Mouse (Mus musculus): Measurements from ENCODE around the gene Ephb2. TPM values are rescaled to one million over a fixed set of nuclear protein-coding genes. Genes with fewer than 3 reads are reported as not detected.

Ephb2 gene
- polyA plus RNA-seq, 1 experiment from 2014 or later: 10.7 TPM

DNA sequence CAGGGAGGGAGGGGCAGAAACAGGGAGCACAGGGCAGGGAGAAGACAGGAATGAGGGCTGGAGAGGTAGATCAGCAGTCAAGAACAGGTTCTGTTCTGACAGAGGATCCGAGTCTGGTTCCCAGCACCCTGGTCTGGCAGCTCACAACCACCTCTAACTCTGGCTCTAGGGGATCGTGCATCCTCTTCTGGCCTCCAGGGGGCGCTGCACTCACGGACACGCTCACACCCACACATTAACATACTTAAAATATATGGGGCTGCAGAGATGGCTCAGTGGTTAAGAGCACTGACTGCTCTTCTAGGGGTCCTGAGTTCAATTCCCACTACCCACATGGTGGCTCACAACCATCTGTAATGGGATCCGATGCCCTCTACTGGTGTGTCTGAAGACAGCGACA, 24.2 kb upstream of the Ephb2 start:
- 80% methylated on average over 7 of the region's 7 CpGs for WGBS
- H3K27ac ChIP-seq (replicated peaks): no peak overlapping the region
- H3K4me1 ChIP-seq: peaks cover 64% of the 10 kb centered on the region

DNA sequence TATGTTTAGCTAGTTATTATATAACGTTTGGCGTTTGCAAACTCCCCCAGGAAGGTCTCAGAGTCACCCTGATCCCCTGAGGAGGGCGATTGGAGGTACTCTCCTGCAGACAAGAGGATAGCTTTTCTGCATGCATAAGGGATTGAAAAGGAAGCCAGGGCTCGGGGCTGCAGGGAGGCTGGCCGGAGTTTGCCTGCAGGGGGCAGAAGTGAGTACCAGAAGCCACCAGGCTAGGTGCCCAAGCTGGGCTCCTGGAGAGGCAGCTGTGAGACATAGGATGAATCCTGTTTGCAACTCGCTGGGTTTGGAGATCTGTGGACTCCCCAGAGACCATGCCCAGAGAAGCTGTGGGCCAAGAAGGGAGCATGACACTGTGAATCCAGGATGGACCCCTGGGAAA, 19.3 kb upstream of the Ephb2 start:
- Histone ChIP-seq H3K36me3 (replicated peaks) (no peaks in the 10 kb centered on the region), H3K27me3 (replicated peaks; ENCODE audit: low read depth, poor library complexity, severe bottlenecking) (no peaks in the 10 kb centered on the region; the same call in 1 of the 2 replicates), H3K4me1 (peaks cover 23% of the 10 kb centered on the region), H3K4me3 (no peak overlapping the region), H3K9me3 (no peaks in the 10 kb centered on the region), H3K27ac (replicated peaks) (no peak overlapping the region)
- peak; percentile 63 for DNase-seq (ENCODE audit: low spot score)
- 34% methylated on average over 6 of the region's 6 CpGs for WGBS

More for the DNA sequence above, 24.2 kb upstream of the Ephb2 start:
- peaks cover 24% of the 10 kb centered on the region for H3K27me3 ChIP-seq (replicated peaks; ENCODE audit: low read depth, poor library complexity, severe bottlenecking)
- DNase-seq (ENCODE audit: low spot score): no peak
- no peaks in the 10 kb centered on the region for H3K36me3 ChIP-seq (replicated peaks)
- no peaks in the 10 kb centered on the region for H3K9me3 ChIP-seq
- no peak overlapping the region for H3K4me3 ChIP-seq

DNA sequence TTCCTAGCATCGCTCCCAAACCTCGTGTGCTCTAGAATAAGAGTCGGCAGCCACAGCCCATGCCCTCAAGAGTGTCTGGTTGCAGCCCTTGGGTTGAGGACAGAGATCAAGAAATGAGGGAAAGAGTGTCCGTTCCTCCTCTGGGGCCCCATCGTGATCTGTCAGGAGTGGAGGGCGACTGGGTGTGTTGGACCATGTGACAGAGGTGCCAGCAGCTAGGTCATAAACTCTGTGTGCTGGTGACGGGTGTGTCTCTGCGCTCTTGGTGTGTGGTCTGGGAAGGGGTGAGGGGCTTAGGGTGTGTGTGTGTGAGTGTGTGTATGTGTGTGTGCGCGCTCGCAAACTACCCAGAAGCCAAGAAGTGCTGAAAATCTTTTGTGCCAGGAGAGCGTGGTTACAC, 17.2 kb upstream of the Ephb2 start:
- no peak overlapping the region for H3K27ac ChIP-seq (replicated peaks)
- no peak for DNase-seq (ENCODE audit: low spot score)
- no peaks in the 10 kb centered on the region; the same call in 1 of the 2 replicates for H3K27me3 ChIP-seq (replicated peaks; ENCODE audit: low read depth, poor library complexity, severe bottlenecking)
- H3K36me3 ChIP-seq (replicated peaks): no peaks in the 10 kb centered on the region
- H3K9me3 ChIP-seq: no peaks in the 10 kb centered on the region
- WGBS: 85% methylated on average over 12 of the region's 12 CpGs
- peaks cover 17% of the 10 kb centered on the region for H3K4me1 ChIP-seq
- H3K4me3 ChIP-seq: no peak overlapping the region

DNA sequence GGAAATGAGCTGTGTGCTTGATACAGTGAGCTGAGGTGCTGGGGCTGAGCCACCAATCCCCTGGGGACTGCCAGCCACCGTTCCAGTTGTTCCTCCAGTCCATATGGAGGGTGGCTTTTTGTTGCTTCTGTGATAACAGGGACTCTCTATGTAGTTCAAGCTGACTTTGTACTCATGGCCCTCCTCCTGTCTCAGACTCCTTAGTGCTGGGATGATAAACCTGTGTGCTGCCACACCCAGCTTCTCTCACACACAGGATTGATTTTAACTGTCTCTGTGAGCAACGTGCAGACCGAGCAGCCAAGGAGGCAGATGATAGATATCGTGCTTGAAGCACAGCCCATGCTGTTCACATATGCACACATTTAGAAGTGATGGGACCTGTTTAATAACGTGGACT, 16.3 kb upstream of the Ephb2 start:
- H3K4me1 ChIP-seq: peaks cover 19% of the 10 kb centered on the region
- no peaks in the 10 kb centered on the region for H3K36me3 ChIP-seq (replicated peaks)
- no peaks in the 10 kb centered on the region for H3K9me3 ChIP-seq
- H3K27ac ChIP-seq (replicated peaks): no peak overlapping the region
- WGBS: 76% methylated on average over 5 of the region's 5 CpGs
- no peak overlapping the region for H3K4me3 ChIP-seq
- no peaks in the 10 kb centered on the region; the same call in 1 of the 2 replicates for H3K27me3 ChIP-seq (replicated peaks; ENCODE audit: low read depth, poor library complexity, severe bottlenecking)
- no peak for DNase-seq (ENCODE audit: low spot score)

DNA sequence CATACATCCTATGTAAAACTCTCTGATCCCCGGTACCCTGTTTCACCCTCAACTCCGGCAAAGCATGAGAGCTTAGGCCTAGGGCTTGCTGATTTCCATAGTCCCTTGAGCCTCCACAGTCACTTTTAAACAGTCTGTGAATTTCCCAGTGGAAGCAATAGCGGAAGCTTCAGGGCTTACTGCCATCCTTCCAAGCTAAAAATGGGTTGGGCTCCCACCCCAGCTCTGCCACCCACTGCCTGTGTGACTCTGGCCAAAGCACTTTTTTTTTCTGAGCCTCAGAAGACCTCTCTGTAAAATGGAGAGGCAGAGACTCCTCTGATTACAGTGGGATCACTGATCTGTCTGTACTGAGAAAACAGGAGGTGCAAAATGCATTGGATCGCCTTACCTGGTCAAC, 12.8 kb upstream of the Ephb2 start:
- no peaks in the 10 kb centered on the region for H3K9me3 ChIP-seq
- H3K27me3 ChIP-seq (replicated peaks; ENCODE audit: low read depth, poor library complexity, severe bottlenecking): no peaks in the 10 kb centered on the region; the same call in none of the 2 replicates
- H3K4me1 ChIP-seq: peaks cover 5% of the 10 kb centered on the region; the same call in 1 of the 2 replicates
- no peaks in the 10 kb centered on the region for H3K36me3 ChIP-seq (replicated peaks)
- no peak overlapping the region for H3K27ac ChIP-seq (replicated peaks)
- no peak overlapping the region for H3K4me3 ChIP-seq
- DNase-seq (ENCODE audit: low spot score): no peak
- 72% methylated on average over 4 of the region's 4 CpGs for WGBS

DNA sequence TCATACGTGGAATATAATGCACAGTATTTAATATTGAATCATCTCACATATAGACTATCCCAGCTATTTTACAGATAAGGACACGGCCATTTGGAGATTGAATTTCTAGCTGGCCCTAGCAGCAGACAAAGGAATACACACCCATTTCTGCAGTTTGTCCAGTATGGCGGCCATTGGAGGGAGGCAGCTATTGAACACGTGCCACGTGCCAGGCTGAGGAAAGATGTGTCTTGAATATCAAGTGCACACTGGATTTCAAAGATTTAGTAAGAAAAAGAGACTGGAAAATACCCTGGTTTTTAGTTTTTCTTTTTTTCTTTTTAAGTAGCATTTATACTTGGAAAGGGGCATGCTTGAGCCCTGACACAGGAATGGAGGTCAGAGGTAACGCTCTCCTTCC, 11.4 kb upstream of the Ephb2 start:
- 82% methylated on average over 6 of the region's 6 CpGs for WGBS
- Histone ChIP-seq H3K4me1 (peaks cover 5% of the 10 kb centered on the region; the same call in 1 of the 2 replicates), H3K9me3 (no peaks in the 10 kb centered on the region), H3K27ac (replicated peaks) (no peak overlapping the region), H3K4me3 (no peak overlapping the region), H3K36me3 (replicated peaks) (no peaks in the 10 kb centered on the region), H3K27me3 (replicated peaks; ENCODE audit: low read depth, poor library complexity, severe bottlenecking) (no peaks in the 10 kb centered on the region; the same call in none of the 2 replicates)
- no peak for DNase-seq (ENCODE audit: low spot score)

DNA sequence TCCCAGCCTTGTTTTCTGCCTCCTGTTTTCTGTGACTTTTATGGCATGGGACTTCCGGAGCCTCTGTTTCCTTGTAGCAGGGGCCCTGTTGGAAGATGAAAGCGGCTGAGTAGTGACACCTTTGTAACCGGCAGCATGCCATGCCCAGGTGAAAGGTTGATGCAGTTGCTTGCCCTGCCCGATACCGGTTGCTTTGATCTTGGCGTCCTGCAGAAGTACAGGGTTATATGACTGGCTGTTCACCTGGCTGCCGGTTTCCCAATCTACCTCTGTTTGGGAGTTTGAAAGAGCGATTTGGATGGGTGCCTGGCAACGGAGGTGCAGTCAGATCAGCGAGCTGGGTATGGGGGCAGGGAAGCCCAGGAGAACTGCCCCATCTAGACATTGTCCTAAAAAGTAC, 7.0 kb upstream of the Ephb2 start:
- Histone ChIP-seq H3K27me3 (replicated peaks; ENCODE audit: low read depth, poor library complexity, severe bottlenecking) (peaks cover 28% of the 10 kb centered on the region), H3K4me3 (no peak overlapping the region), H3K27ac (replicated peaks) (no peak overlapping the region; the same call in 1 of the 2 replicates), H3K9me3 (no peaks in the 10 kb centered on the region), H3K36me3 (replicated peaks) (no peaks in the 10 kb centered on the region), H3K4me1 (peaks cover 33% of the 10 kb centered on the region)
- no peak for DNase-seq (ENCODE audit: low spot score)
- whole genome bisulfite sequencing: 87% methylated on average over 10 of the region's 10 CpGs

DNA sequence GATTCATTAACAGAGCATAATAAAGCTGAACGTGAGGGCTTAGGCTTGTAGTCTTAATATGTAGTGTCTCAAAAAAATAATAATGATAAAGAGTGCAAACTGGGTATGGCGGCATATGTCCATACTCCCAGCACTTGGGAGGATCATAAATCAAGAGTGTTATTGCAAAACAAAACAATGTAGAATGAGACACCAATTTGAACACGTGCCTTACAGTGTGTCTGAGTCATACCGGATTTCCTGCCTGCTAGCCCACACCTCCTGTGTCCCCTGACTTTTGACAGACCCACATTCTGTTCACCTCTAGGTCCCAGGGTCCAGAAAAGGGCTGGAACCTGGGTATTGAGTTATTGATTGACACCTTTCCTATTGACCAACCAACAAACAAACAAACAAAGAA, 6.2 kb upstream of the Ephb2 start:
- Histone ChIP-seq H3K4me1 (peaks cover 35% of the 10 kb centered on the region), H3K9me3 (no peaks in the 10 kb centered on the region), H3K27me3 (replicated peaks; ENCODE audit: low read depth, poor library complexity, severe bottlenecking) (peaks cover 36% of the 10 kb centered on the region), H3K36me3 (replicated peaks) (no peaks in the 10 kb centered on the region), H3K4me3 (no peak overlapping the region), H3K27ac (replicated peaks) (no peak overlapping the region)
- 87% methylated on average over 4 of the region's 4 CpGs for WGBS
- DNase-seq (ENCODE audit: low spot score): no peak

DNA sequence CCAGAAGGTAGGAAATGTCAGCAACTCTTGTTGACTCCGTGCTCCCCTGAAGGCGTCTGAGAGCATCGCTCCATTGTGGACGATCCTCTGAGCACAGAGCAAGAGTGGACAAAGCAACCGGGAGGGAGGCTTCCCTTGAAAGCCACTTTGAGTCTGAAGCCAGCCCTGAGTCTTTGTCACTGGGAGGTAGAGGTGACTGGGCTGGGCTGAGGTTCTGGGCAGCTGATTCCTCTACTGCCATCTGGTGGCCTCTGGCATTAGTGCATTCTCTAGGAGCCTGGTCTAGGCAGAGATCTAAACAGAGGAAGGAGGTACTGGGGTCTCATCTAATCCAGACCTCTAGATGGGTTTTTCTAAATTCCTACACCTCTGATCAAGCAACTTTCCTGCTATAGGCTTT, 5.3 kb upstream of the Ephb2 start:
- H3K27ac ChIP-seq (replicated peaks): peak overlapping the region; percentile 72
- peak; percentile 87 for DNase-seq (ENCODE audit: low spot score)

DNA sequence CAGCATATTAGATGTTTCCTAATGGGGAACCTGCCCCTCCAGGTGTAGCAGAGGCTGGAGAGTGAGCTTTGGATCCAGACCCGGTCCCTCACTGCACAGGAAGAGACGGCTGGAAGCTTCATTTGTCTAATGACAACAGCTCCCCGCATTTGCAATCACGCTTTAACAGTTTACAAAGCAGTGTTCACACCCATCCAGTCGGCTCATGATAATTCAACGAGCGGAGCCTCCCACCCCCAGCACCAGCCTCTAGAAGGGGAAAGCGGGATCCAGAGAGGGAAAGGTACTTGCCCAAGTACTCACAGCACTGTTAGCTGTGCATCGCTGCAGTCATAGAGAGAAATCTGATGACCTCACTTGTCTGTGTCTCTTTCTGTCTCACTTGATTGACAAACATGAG, 2.7 kb upstream of the Ephb2 start:
- H3K27me3 ChIP-seq (replicated peaks; ENCODE audit: low read depth, poor library complexity, severe bottlenecking): peaks cover 60% of the 10 kb centered on the region
- H3K9me3 ChIP-seq: no peaks in the 10 kb centered on the region
- no peaks in the 10 kb centered on the region for H3K36me3 ChIP-seq (replicated peaks)
- WGBS: 57% methylated on average over 9 of the region's 9 CpGs
- no peak for DNase-seq (ENCODE audit: low spot score)
- H3K4me1 ChIP-seq: peaks cover 68% of the 10 kb centered on the region
- no peak overlapping the region for H3K4me3 ChIP-seq
- H3K27ac ChIP-seq (replicated peaks): no peak overlapping the region

More for the DNA sequence above, 5.3 kb upstream of the Ephb2 start:
- 7% methylated on average over 5 of the region's 5 CpGs for WGBS
- Histone ChIP-seq H3K9me3 (no peaks in the 10 kb centered on the region), H3K36me3 (replicated peaks) (no peaks in the 10 kb centered on the region), H3K4me1 (peaks cover 44% of the 10 kb centered on the region), H3K27me3 (replicated peaks; ENCODE audit: low read depth, poor library complexity, severe bottlenecking) (peaks cover 45% of the 10 kb centered on the region), H3K4me3 (no peak overlapping the region)

DNA sequence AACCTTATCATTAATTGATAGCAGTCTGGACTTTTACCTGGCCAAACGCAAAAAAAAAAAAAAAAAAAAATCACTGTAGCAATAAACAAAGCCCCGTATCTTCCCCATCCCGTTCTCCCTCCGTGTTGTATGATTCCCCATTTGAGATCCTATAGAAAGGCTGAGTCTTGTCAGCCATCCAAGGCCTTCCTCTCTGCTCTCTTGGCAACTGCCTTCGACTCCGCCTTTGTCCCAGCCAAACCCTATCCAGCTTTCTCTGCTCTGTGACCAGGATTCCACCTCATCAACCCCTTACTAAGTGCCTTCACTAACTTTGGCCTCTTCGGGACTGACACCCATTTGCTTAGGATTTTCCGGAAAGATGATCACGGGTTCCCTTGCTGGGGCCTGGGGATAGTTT, 2.2 kb upstream of the Ephb2 start:
- Histone ChIP-seq H3K4me3 (no peak overlapping the region), H3K27ac (replicated peaks) (no peak overlapping the region), H3K36me3 (replicated peaks) (no peaks in the 10 kb centered on the region), H3K27me3 (replicated peaks; ENCODE audit: low read depth, poor library complexity, severe bottlenecking) (peaks cover 64% of the 10 kb centered on the region), H3K9me3 (no peaks in the 10 kb centered on the region), H3K4me1 (peaks cover 72% of the 10 kb centered on the region)
- no peak for DNase-seq (ENCODE audit: low spot score)
- 81% methylated on average over 9 of the region's 9 CpGs for WGBS

DNA sequence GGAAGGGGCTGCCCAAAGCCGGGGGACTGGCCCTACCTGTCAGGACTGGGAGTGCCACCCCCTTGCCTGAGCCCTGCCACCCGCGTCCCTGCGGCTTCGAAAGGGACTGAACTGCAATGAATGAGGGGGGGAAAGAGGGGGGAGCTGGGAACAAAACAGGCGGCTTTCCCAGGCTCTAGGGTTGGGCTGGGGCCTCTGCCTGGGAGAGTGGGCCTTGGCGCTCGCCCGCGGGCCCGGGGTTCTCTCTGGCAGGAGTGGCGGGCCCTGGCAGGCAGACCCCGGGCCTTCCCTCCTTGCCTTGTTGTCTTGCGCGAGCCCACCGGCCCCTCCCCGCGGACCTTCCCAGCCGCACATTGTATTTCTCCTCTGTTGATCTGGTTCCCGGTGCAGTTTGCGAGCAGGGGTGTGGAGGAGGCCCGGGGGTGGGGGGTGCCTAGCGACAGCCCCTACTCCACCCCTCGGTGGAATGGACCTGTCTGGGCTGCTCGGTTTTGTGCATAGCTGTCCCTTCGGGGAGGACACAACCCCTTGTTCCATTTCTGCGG, 671 bp upstream of the Ephb2 start:
- WGBS: 1% methylated on average over 27 of the region's 27 CpGs
- H3K4me3 ChIP-seq: peak overlapping the region; percentile 91
- DNase-seq (ENCODE audit: low spot score): peak; percentile 85
- H3K27me3 ChIP-seq (replicated peaks; ENCODE audit: low read depth, poor library complexity, severe bottlenecking): peaks cover 80% of the 10 kb centered on the region
- H3K4me1 ChIP-seq: peaks cover 86% of the 10 kb centered on the region
- H3K27ac ChIP-seq (replicated peaks): peak overlapping the region; percentile 98
- no peaks in the 10 kb centered on the region for H3K9me3 ChIP-seq
- no peaks in the 10 kb centered on the region for H3K36me3 ChIP-seq (replicated peaks)

DNA sequence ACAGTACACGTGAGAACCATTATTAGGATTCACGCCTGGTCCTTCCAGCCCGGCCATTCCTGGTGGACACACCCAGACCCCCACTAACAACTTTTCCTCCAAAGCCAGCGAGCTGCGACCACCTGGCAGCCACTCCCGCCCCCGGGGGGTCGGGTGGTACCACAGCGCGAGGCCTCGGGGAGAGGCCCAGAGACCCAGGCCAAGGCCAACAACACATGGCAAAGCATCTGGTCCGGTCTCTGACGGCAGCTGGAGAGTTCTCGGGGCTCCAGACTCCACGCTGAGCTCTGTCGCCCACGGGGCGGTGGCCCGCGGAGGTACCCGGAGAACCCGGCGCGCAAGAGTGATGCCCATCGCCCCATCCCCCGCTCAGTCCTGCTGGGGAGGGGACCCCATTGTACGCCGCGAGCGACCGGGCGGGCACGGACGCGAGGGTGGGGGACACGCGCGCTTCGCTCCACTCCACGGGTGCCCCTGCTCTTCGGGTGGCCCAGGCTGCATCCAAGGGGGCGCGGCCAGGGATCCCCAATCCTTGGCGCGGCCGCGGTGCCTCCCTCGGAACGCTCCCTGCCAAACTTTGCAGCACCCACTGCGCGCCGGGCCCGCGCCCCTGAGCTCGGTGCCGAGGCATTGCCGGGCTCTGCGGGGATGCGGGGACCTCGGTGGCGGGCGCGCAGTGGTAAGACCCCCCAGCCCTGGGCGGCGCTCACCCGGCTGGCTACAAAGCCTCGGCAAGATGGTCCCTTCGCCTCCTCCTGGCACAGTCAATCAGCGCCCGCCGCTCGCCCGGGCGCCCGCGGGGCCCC, 770 bp downstream of the Ephb2 start:
- H3K4me1 ChIP-seq: peaks cover 88% of the 10 kb centered on the region
- peak; percentile 65 for DNase-seq (ENCODE audit: low spot score)
- under 1% methylated on average over 76 of the region's 76 CpGs for WGBS
- no peaks in the 10 kb centered on the region for H3K36me3 ChIP-seq (replicated peaks)
- no peaks in the 10 kb centered on the region for H3K9me3 ChIP-seq
- peaks cover 85% of the 10 kb centered on the region for H3K27me3 ChIP-seq (replicated peaks; ENCODE audit: low read depth, poor library complexity, severe bottlenecking)
- peak overlapping the region; percentile 98 for H3K27ac ChIP-seq (replicated peaks)
- peak overlapping the region; percentile 91 for H3K4me3 ChIP-seq

Measured in embryonic facial prominence, embryonic 10.5 days (tissue).